19 mouse cellular contexts compared by ENCODE assay signal in the genomic region with DNA sequence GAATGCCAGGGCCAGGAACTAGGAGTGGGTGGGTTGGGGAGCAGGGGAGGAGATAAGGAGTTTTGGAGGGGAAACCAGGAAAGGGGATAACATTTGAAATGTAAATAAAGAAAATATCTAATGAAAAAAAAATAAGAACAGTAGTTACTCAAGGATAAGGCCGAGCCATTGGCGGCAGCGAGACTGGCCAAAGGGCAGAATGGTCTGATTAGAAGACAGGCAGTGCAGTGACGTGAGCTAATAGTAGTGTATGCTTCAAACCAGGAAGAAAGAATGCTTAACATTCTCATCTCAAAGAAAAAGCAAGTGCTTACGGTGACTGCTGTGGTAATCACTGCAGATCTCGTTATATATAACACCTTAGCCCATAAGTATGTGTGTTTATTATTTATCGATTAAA. TPM values are rescaled to one million over a fixed set of nuclear protein-coding genes. Genes with fewer than 3 reads are reported as not detected.
DNase-seq lines count a peak whose midpoint lies in the region; ATAC-seq and TF ChIP-seq lines count a peak whose summit lies in the region.
"Had no signal": no experiment of that assay in that cellular context is flagged by ENCODE, and none has a peak within 500 bp of the region (broad histone marks: within the 10 kb centered on the region; RNA-seq: fewer than 3 reads in every experiment).

No protein-coding gene starts in this region.

- no peak for TF ChIP-seq EP300 in liver, postnatal 0 days (IDR thresholded peaks at IDR 0.05; ENCODE audit: low read depth)

- no peak for ATAC-seq in forebrain, embryonic 12.5 days (ENCODE audit: low FRiP score)
- no peak for ATAC-seq in forebrain, embryonic 15.5 days (replicated peaks)
- no peak for ATAC-seq in liver, embryonic 11.5 days (replicated peaks; ENCODE audit: low FRiP score)
- no peak for ATAC-seq in liver, postnatal 0 days
- ATAC-seq: activated CD4-positive, CD25-positive, alpha-beta regulatory T cell, adult 4 months; Patski had no signal

- DNase-seq in liver, embryonic 11.5 days (ENCODE audit: low spot score): no peak
- no peak for DNase-seq in liver
- DNase-seq in liver, postnatal 0 days: no peak
- DNase-seq in neural tube, embryonic 10.5 days (ENCODE audit: extremely low spot score, low spot score): no peak
- no peak for DNase-seq in retina, embryonic 14.5 days (ENCODE audit: low spot score)
- DNase-seq: adrenal gland, postnatal 14 days; B cell, adult 2 months; cerebellum, adult 8-10 months; gastrocnemius, postnatal 14 days; layer of hippocampus, postnatal 36 days; left cerebral cortex, postnatal 4 days; lung, adult 18-20 months; thymus, postnatal 25 days had no signal

- 0 out of 2 replicates have a peak, but pooled peaks cover 3% of the 10 kb centered on the region for H3K27me3 ChIP-seq in forebrain, embryonic 12.5 days
- H3K27me3 ChIP-seq in forebrain, embryonic 15.5 days: no peaks in the 10 kb centered on the region
- H3K27me3 ChIP-seq in liver, embryonic 11.5 days (replicated peaks; ENCODE audit: control insufficient read depth, insufficient read depth, low read length): no peaks in the 10 kb centered on the region
- no peaks in the 10 kb centered on the region for H3K27me3 ChIP-seq in liver, postnatal 0 days (ENCODE audit: insufficient read depth, low read length)
- H3K27me3 ChIP-seq: embryonic facial prominence, embryonic 13.5 days; Patski had no signal

- peaks cover 21% of the 10 kb centered on the region for H3K4me1 ChIP-seq in forebrain, embryonic 12.5 days
- H3K4me1 ChIP-seq in forebrain, embryonic 15.5 days: peaks cover 11% of the 10 kb centered on the region
- peaks cover 39% of the 10 kb centered on the region for H3K4me1 ChIP-seq in liver, embryonic 11.5 days (replicated peaks; ENCODE audit: control insufficient read depth, insufficient read depth, low read length)
- peaks cover 31% of the 10 kb centered on the region for H3K4me1 ChIP-seq in bone marrow macrophage, adult 2 months (ENCODE audit: control insufficient read depth, insufficient read depth, low read length)
- H3K4me1 ChIP-seq in liver, postnatal 0 days (ENCODE audit: insufficient read depth): peaks cover 35% of the 10 kb centered on the region

- peak overlapping the region; percentile 80; the same call in 1 of the 2 replicates for H3K4me2 ChIP-seq in forebrain, embryonic 12.5 days
- no peak overlapping the region for H3K4me2 ChIP-seq in forebrain, embryonic 15.5 days (replicated peaks)
- peak overlapping the region; percentile 68 for H3K4me2 ChIP-seq in liver, embryonic 11.5 days
- peak overlapping the region; percentile 71 for H3K4me2 ChIP-seq in liver, postnatal 0 days (ENCODE audit: low read depth, low read length)
- H3K4me2 ChIP-seq: embryonic facial prominence, embryonic 13.5 days had no signal

- no peak overlapping the region for H3K9ac ChIP-seq in forebrain, embryonic 12.5 days
- H3K9ac ChIP-seq in forebrain, embryonic 15.5 days (replicated peaks): no peak overlapping the region
- no peak overlapping the region for H3K9ac ChIP-seq in liver, embryonic 11.5 days (ENCODE audit: low read depth, low read length)
- H3K9ac ChIP-seq in liver, postnatal 0 days (replicated peaks): peak overlapping the region; percentile 6; the same call in 1 of the 2 replicates
- H3K9ac ChIP-seq: embryonic facial prominence, embryonic 13.5 days had no signal

- no peak for TF ChIP-seq CTCF in bone marrow macrophage, adult 2 months (IDR thresholded peaks at IDR 0.05; ENCODE audit: low read depth, low read length)
- TF ChIP-seq CTCF in liver, postnatal 0 days (IDR thresholded peaks at IDR 0.05; ENCODE audit: low read depth): no peak

- 87% methylated on average over 7 of the region's 7 CpGs for WGBS in forebrain, embryonic 12.5 days
- 88% methylated on average over 7 of the region's 7 CpGs for WGBS in forebrain, embryonic 15.5 days
- WGBS in liver, embryonic 11.5 days: 92% methylated on average over 7 of the region's 7 CpGs
- WGBS in liver, postnatal 0 days (ENCODE audit: insufficient replicate concordance): 82% methylated on average over 7 of the region's 7 CpGs

- H3K9me3 ChIP-seq in forebrain, embryonic 12.5 days: no peaks in the 10 kb centered on the region
- H3K9me3 ChIP-seq in forebrain, embryonic 15.5 days: no peaks in the 10 kb centered on the region
- H3K9me3 ChIP-seq in liver, embryonic 11.5 days (ENCODE audit: control insufficient read depth, low read length): no peaks in the 10 kb centered on the region
- no peaks in the 10 kb centered on the region for H3K9me3 ChIP-seq in liver, postnatal 0 days (ENCODE audit: low read length)
- H3K9me3 ChIP-seq: embryonic facial prominence, embryonic 13.5 days had no signal

- no peak overlapping the region for H3K27ac ChIP-seq in forebrain, embryonic 12.5 days
- no peak overlapping the region for H3K27ac ChIP-seq in forebrain, embryonic 15.5 days (replicated peaks)
- no peak overlapping the region for H3K27ac ChIP-seq in liver, embryonic 11.5 days (ENCODE audit: low read depth, low read length)
- H3K27ac ChIP-seq in bone marrow macrophage, adult 2 months (ENCODE audit: insufficient read depth, low read depth, low read length): no peak overlapping the region
- no peak overlapping the region for H3K27ac ChIP-seq in liver, postnatal 0 days (ENCODE audit: low read depth)
- H3K27ac ChIP-seq: embryonic facial prominence, embryonic 13.5 days had no signal

- no peaks in the 10 kb centered on the region for H3K36me3 ChIP-seq in forebrain, embryonic 12.5 days (replicated peaks)
- H3K36me3 ChIP-seq in forebrain, embryonic 15.5 days: no peaks in the 10 kb centered on the region
- H3K36me3 ChIP-seq in liver, embryonic 11.5 days (ENCODE audit: control insufficient read depth, insufficient read depth, low read length): peaks cover 5% of the 10 kb centered on the region; the same call in 1 of the 2 replicates
- H3K36me3 ChIP-seq in liver, postnatal 0 days (replicated peaks; ENCODE audit: insufficient read depth, low read length): peaks cover 27% of the 10 kb centered on the region
- H3K36me3 ChIP-seq: embryonic facial prominence, embryonic 13.5 days had no signal

- TF ChIP-seq POLR2A in bone marrow macrophage, adult 2 months (IDR thresholded peaks at IDR 0.05; ENCODE audit: borderline replicate concordance, low read depth, low read length): no peak

- H3K4me3 ChIP-seq in forebrain, embryonic 12.5 days (replicated peaks): no peak overlapping the region
- H3K4me3 ChIP-seq in forebrain, embryonic 15.5 days: no peak overlapping the region
- peak overlapping the region; percentile 64 for H3K4me3 ChIP-seq in liver, embryonic 11.5 days (ENCODE audit: low read depth, low read length)
- peak overlapping the region; percentile 92; the same call in 1 of the 2 replicates for H3K4me3 ChIP-seq in bone marrow macrophage, adult 2 months (ENCODE audit: insufficient read depth, low read length)
- H3K4me3 ChIP-seq in liver, postnatal 0 days (ENCODE audit: low read depth, low read length): peak overlapping the region; percentile 80
- H3K4me3 ChIP-seq: embryonic facial prominence, embryonic 13.5 days had no signal

RNA-seq across cellular contexts. Expression of a gene that starts 2.2 kb away (rescaled TPM):
- polyA plus RNA-seq in forebrain, embryonic 12.5 days (2016; fragmentation: Nextera tagmentation; extraction: Ambion mirVana): 33.8 and 36.9 TPM in 2 replicates
- polyA plus RNA-seq in forebrain, embryonic 15.5 days (2015; fragmentation: Nextera tagmentation; extraction: Ambion mirVana): 20.6 and 21.8 TPM in 2 replicates
- polyA plus RNA-seq in liver, embryonic 11.5 days (2014; fragmentation: Nextera tagmentation; extraction: Ambion mirVana): 60.1 and 61.2 TPM in 2 replicates
- polyA plus RNA-seq in bone marrow macrophage, adult 2 months (2012; ENCODE audit: insufficient read depth, insufficient read length, missing spikeins): 101 and 107 TPM in 2 replicates
- polyA plus RNA-seq in liver, postnatal 0 days (2015; fragmentation: Nextera tagmentation; extraction: Ambion mirVana): 32.5 and 34.3 TPM in 2 replicates

RNA-seq across cellular contexts. Expression of a gene that starts 40.0 kb away (rescaled TPM):
- polyA plus RNA-seq in forebrain, embryonic 12.5 days (2016; fragmentation: Nextera tagmentation; extraction: Ambion mirVana): 3.3 and 3.7 TPM in 2 replicates
- polyA plus RNA-seq in forebrain, embryonic 15.5 days (2015; fragmentation: Nextera tagmentation; extraction: Ambion mirVana): 2.9 and 3.2 TPM in 2 replicates
- 17.8 and 18.5 TPM in 2 replicates for polyA plus RNA-seq in liver, embryonic 11.5 days (2014; fragmentation: Nextera tagmentation; extraction: Ambion mirVana)
- 40.1 and 41.0 TPM in 2 replicates for polyA plus RNA-seq in bone marrow macrophage, adult 2 months (2012; ENCODE audit: insufficient read depth, insufficient read length, missing spikeins)
- polyA plus RNA-seq in liver, postnatal 0 days (2015; fragmentation: Nextera tagmentation; extraction: Ambion mirVana): 43.3 and 44.4 TPM in 2 replicates

Comparison
In these comparisons a context has a peak if more than half of its experiments do, and no peak if none do; other contexts are left out.
1. H3K4me3 ChIP-seq: peak in liver, embryonic 11.5 days (single experiment), bone marrow macrophage, adult 2 months (single experiment) and liver, postnatal 0 days (single experiment); none in forebrain, embryonic 12.5 days (single experiment) and forebrain, embryonic 15.5 days (single experiment).